Mouse (Mus musculus): ENCODE data around the gene Zfp831.

DNA sequence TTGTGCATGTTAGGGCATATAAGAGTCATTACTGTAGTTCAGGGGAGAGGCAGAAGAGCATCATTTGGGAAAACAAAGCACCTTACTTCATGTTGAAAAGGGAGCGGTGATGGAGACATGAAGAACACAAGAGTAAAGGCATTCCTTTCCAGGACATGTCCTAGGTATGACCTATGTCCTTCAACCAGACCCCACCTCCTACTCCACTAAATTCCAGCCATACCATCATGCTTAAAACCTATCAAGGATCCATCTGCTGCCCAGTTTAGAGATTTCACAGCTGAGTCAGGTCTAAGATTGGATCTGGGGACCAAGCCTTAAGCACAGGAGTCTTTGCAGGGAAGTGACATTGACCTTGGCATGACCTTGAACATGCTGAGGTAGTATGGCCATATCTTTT lies 91.9 kb downstream of the Zfp831 start:
- TF ChIP-seq CTCF (IDR thresholded peaks at IDR 0.05; ENCODE audit: control insufficient read depth, insufficient read depth, insufficient replicate concordance, low read depth, low read length) (no peak), POLR2A (IDR thresholded peaks at IDR 0.05; ENCODE audit: control insufficient read depth, low read depth, low read length) (no peak)
